Mouse (Mus musculus) liver, embryonic 14.5 days (tissue): Measurements from ENCODE around the gene Plekhb1.

Experiments used
- CTCF ChIP-seq: IDR thresholded peaks from 2 replicates; pipeline ENCODE4 v1.5.1; 2016; ENCODE audit warnings: antibody characterized with exemption, low read depth, control low read depth
- EP300 ChIP-seq: IDR thresholded peaks from 2 replicates; pipeline ENCODE4 v1.6.1; 2016; ENCODE audit warnings: antibody characterized with exemption, low read depth

GRCm38 (mm10) chr7:100663729-100664304, 1.6 kb upstream of the Plekhb1 start:
- TF ChIP-seq CTCF (no peak), EP300 (no peak)
